Mouse (Mus musculus) hindbrain, embryonic 12.5 days (tissue): ENCODE measurements around the gene Grtp1. TPM values are rescaled to one million over a fixed set of nuclear protein-coding genes. Genes with fewer than 3 reads are reported as not detected.

Experiments
- ATAC-seq: fragments of 200-750 bp; cut with Nextera tagmentation; 2 replicates; pipeline ENCODE4 v1.8.0; 2017; ENCODE audit warnings: moderate TSS enrichment; ENCODE audit not compliant: low FRiP score
- H3K27ac ChIP-seq: fragments of 300-500 bp; sonication (generic); 2 replicates; pipeline ENCODE4 v1.5.1; 2016; ENCODE audit warnings: mild to moderate bottlenecking
- H3K27me3 ChIP-seq: fragments of 300-500 bp; sonication (generic); 2 replicates; pipeline ENCODE4 v1.6.1; 2016; ENCODE audit warnings: mild to moderate bottlenecking
- H3K36me3 ChIP-seq: fragments of 300-500 bp; sonication (generic); 2 replicates; pipeline ENCODE4 v1.6.1; 2016; ENCODE audit warnings: mild to moderate bottlenecking
- H3K4me1 ChIP-seq: fragments of 300-500 bp; sonication (generic); 2 replicates; pipeline ENCODE4 v1.6.1; 2016
- H3K4me2 ChIP-seq: fragments of 300-500 bp; sonication (generic); replicated peaks from 2 replicates; pipeline ENCODE4 v1.6.1; 2016; ENCODE audit warnings: mild to moderate bottlenecking
- H3K4me3 ChIP-seq: fragments of 300-500 bp; sonication (generic); 2 replicates; pipeline ENCODE4 v1.5.1; 2016; ENCODE audit warnings: mild to moderate bottlenecking
- H3K9ac ChIP-seq: fragments of 300-500 bp; sonication (generic); 2 replicates; pipeline ENCODE4 v1.6.1; 2016; ENCODE audit warnings: mild to moderate bottlenecking, moderate library complexity
- H3K9me3 ChIP-seq: fragments of 300-500 bp; sonication (generic); replicated peaks from 2 replicates; pipeline ENCODE4 v1.6.1; 2016; ENCODE audit warnings: mild to moderate bottlenecking
- WGBS: fragments of 180-500 bp; shearing (Covaris S2); methylation state at CpG from one replicate; pipeline ENCODE4 v1.1.7; 2016; 5-methylcytosine and 5-hydroxymethylcytosine counted together
- polyA plus RNA-seq: library from polyadenylated mRNA; unstranded; fragments of >200 nt; fragmentation: Nextera tagmentation; extraction: Ambion mirVana; gene quantifications from 2 replicates; pipeline ENCODE4 v1.2.1, GENCODE M21; 2016

Gene Grtp1
- polyA plus RNA-seq, 1 experiment from 2014 or later: 10.8 TPM

GRCm38 (mm10) chr8:13224426-13224825 is 24.0 kb upstream of the Grtp1 start:
- Histone ChIP-seq H3K4me2 (no peak overlapping the region), H3K9me3 (no peaks in the 10 kb centered on the region), H3K9ac (no peak overlapping the region), H3K27ac (no peak overlapping the region), H3K4me3 (no peak overlapping the region), H3K4me1 (0 out of 2 replicates have a peak, but pooled peaks cover 4% of the 10 kb centered on the region), H3K36me3 (no peaks in the 10 kb centered on the region), H3K27me3 (no peaks in the 10 kb centered on the region)
- WGBS: 88% methylated on average over 9 of the region's 9 CpGs
- no peak for ATAC-seq

GRCm38 (mm10) chr8:13218441-13218840 is 18.0 kb upstream of the Grtp1 start:
- Histone ChIP-seq H3K4me1 (peaks cover 4% of the 10 kb centered on the region), H3K27ac (no peak overlapping the region), H3K27me3 (no peaks in the 10 kb centered on the region), H3K4me2 (no peak overlapping the region), H3K9me3 (no peaks in the 10 kb centered on the region), H3K9ac (no peak overlapping the region), H3K4me3 (no peak overlapping the region), H3K36me3 (no peaks in the 10 kb centered on the region)
- 84% methylated on average over 4 of the region's 4 CpGs for WGBS
- ATAC-seq: no peak

GRCm38 (mm10) chr8:13217986-13218385 is 17.6 kb upstream of the Grtp1 start:
- Histone ChIP-seq H3K4me3 (no peak overlapping the region), H3K36me3 (no peaks in the 10 kb centered on the region), H3K27ac (no peak overlapping the region), H3K9me3 (no peaks in the 10 kb centered on the region), H3K4me1 (peaks cover 9% of the 10 kb centered on the region), H3K27me3 (no peaks in the 10 kb centered on the region), H3K9ac (no peak overlapping the region), H3K4me2 (no peak overlapping the region)
- ATAC-seq: no peak

GRCm38 (mm10) chr8:13217093-13217492 is 16.7 kb upstream of the Grtp1 start:
- Histone ChIP-seq H3K4me3 (no peak overlapping the region), H3K36me3 (no peaks in the 10 kb centered on the region), H3K4me1 (peaks cover 10% of the 10 kb centered on the region), H3K27me3 (no peaks in the 10 kb centered on the region), H3K9me3 (no peaks in the 10 kb centered on the region), H3K9ac (no peak overlapping the region), H3K27ac (no peak overlapping the region), H3K4me2 (no peak overlapping the region)
- no peak for ATAC-seq
- WGBS: 52% methylated on average over 5 of the region's 5 CpGs

GRCm38 (mm10) chr8:13216386-13216785 is 16.0 kb upstream of the Grtp1 start:
- ATAC-seq: no peak
- H3K4me1 ChIP-seq: peaks cover 10% of the 10 kb centered on the region
- 76% methylated on average over 8 of the region's 8 CpGs for WGBS
- H3K27ac ChIP-seq: no peak overlapping the region
- H3K9me3 ChIP-seq: no peaks in the 10 kb centered on the region
- H3K36me3 ChIP-seq: no peaks in the 10 kb centered on the region
- H3K4me2 ChIP-seq: no peak overlapping the region
- H3K4me3 ChIP-seq: no peak overlapping the region
- H3K9ac ChIP-seq: no peak overlapping the region
- no peaks in the 10 kb centered on the region for H3K27me3 ChIP-seq

- H3K27ac ChIP-seq: no peak overlapping the region
- H3K4me3 ChIP-seq: no peak overlapping the region
- H3K27me3 ChIP-seq: no peaks in the 10 kb centered on the region
- ATAC-seq: peak; percentile 56
- H3K9ac ChIP-seq: no peak overlapping the region
- 30% methylated on average over 10 of the region's 10 CpGs for WGBS
- no peaks in the 10 kb centered on the region for H3K9me3 ChIP-seq
- H3K36me3 ChIP-seq: no peaks in the 10 kb centered on the region
- no peak overlapping the region for H3K4me2 ChIP-seq
- H3K4me1 ChIP-seq: peaks cover 10% of the 10 kb centered on the region
Measured at GRCm38 (mm10) chr8:13213479-13214268, 13.3 kb upstream of the Grtp1 start.

- Histone ChIP-seq H3K27me3 (0 out of 2 replicates have a peak, but pooled peaks cover 3% of the 10 kb centered on the region), H3K4me1 (peaks cover 10% of the 10 kb centered on the region), H3K4me3 (no peak overlapping the region), H3K36me3 (no peaks in the 10 kb centered on the region), H3K9me3 (no peaks in the 10 kb centered on the region), H3K27ac (no peak overlapping the region), H3K4me2 (no peak overlapping the region), H3K9ac (no peak overlapping the region)
- ATAC-seq: no peak
- WGBS: 66% methylated on average over 1 of the region's 1 CpGs
Measured at GRCm38 (mm10) chr8:13209770-13210169, 9.3 kb upstream of the Grtp1 start.

GRCm38 (mm10) chr8:13208627-13209355 is 8.4 kb upstream of the Grtp1 start:
- ATAC-seq: no peak
- 48% methylated on average over 6 of the region's 6 CpGs for WGBS
- Histone ChIP-seq H3K4me3 (no peak overlapping the region), H3K27me3 (0 out of 2 replicates have a peak, but pooled peaks cover 3% of the 10 kb centered on the region), H3K4me2 (no peak overlapping the region), H3K36me3 (no peaks in the 10 kb centered on the region), H3K9ac (no peak overlapping the region), H3K27ac (no peak overlapping the region), H3K4me1 (peaks cover 9% of the 10 kb centered on the region), H3K9me3 (no peaks in the 10 kb centered on the region)

- Histone ChIP-seq H3K27me3 (peaks cover 27% of the 10 kb centered on the region), H3K4me2 (no peak overlapping the region), H3K36me3 (no peaks in the 10 kb centered on the region), H3K4me1 (no peaks in the 10 kb centered on the region), H3K27ac (no peak overlapping the region), H3K9ac (no peak overlapping the region), H3K4me3 (no peak overlapping the region), H3K9me3 (no peaks in the 10 kb centered on the region)
- no peak for ATAC-seq
- 43% methylated on average over 5 of the region's 5 CpGs for WGBS
Measured at GRCm38 (mm10) chr8:13206290-13206689, 5.9 kb upstream of the Grtp1 start.

- H3K9ac ChIP-seq: no peak overlapping the region
- no peaks in the 10 kb centered on the region for H3K36me3 ChIP-seq
- peaks cover 5% of the 10 kb centered on the region; the same call in 1 of the 2 replicates for H3K4me1 ChIP-seq
- H3K4me3 ChIP-seq: no peak overlapping the region
- no peak overlapping the region for H3K27ac ChIP-seq
- H3K9me3 ChIP-seq: no peaks in the 10 kb centered on the region
- no peak overlapping the region for H3K4me2 ChIP-seq
- ATAC-seq: no peak
- 85% methylated on average over 5 of the region's 5 CpGs for WGBS
- peaks cover 35% of the 10 kb centered on the region for H3K27me3 ChIP-seq
Measured at GRCm38 (mm10) chr8:13205311-13205710, 4.9 kb upstream of the Grtp1 start.

- H3K4me3 ChIP-seq: no peak overlapping the region
- no peaks in the 10 kb centered on the region for H3K9me3 ChIP-seq
- H3K36me3 ChIP-seq: no peaks in the 10 kb centered on the region
- peaks cover 41% of the 10 kb centered on the region for H3K27me3 ChIP-seq
- H3K9ac ChIP-seq: no peak overlapping the region
- H3K4me2 ChIP-seq: no peak overlapping the region
- H3K27ac ChIP-seq: no peak overlapping the region
- WGBS: 77% methylated on average over 12 of the region's 12 CpGs
- peaks cover 9% of the 10 kb centered on the region for H3K4me1 ChIP-seq
- ATAC-seq: no peak
Measured at GRCm38 (mm10) chr8:13204371-13205140, 4.1 kb upstream of the Grtp1 start.

GRCm38 (mm10) chr8:13203472-13203871 is 3.1 kb upstream of the Grtp1 start:
- no peak overlapping the region for H3K27ac ChIP-seq
- no peaks in the 10 kb centered on the region for H3K36me3 ChIP-seq
- 80% methylated on average over 1 of the region's 1 CpGs for WGBS
- no peaks in the 10 kb centered on the region for H3K9me3 ChIP-seq
- no peak for ATAC-seq
- no peak overlapping the region for H3K4me2 ChIP-seq
- peaks cover 10% of the 10 kb centered on the region for H3K4me1 ChIP-seq
- H3K27me3 ChIP-seq: peaks cover 46% of the 10 kb centered on the region
- H3K9ac ChIP-seq: no peak overlapping the region
- no peak overlapping the region for H3K4me3 ChIP-seq
